Mouse (Mus musculus) A20 (cell line): ENCODE data around the gene Pkhd1.

Experiments used
- DNase-seq: peaks from one replicate; pipeline ENCODE4 v3.0.0-alpha.2; 2011; ENCODE audit warnings: low read depth, low spot score

Pkhd1 gene

DNA sequence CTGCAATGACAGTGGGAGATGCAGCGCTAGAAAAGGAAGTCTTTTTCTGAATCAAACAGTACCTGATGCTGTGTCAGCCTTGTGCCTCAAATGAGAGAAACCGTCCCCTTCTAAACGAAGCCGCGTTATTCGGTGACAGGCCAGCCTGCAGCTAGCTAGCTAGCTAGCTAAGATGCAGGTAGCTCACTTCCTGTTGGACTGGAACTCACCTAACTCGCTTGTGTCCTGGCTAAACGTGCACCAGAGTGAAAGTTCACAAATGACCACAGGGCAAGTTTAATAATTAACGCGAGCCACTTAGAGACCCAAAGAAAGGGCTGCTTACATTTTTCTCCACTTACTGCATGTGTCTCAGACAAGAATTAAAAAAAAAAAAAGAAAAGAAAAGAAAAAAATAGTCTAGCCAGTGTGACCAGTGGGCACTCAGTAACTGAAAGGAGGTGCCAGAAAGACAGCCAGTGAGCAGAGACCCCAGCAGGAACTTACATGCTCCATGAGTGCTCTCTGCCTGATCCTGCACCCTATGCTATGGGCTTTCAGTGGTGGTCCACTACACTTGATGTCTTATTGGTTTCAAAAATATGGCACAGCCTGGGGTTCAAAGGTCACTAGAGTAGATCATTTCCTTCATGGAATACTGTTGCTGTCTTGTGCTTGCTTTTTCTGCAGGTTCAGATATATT lies at the start of gene Pkhd1:
Gene Pkhd1, minus strand, starts transcription at position 216 of the 682 bp plus-strand sequence.
- no peak for DNase-seq

DNA sequence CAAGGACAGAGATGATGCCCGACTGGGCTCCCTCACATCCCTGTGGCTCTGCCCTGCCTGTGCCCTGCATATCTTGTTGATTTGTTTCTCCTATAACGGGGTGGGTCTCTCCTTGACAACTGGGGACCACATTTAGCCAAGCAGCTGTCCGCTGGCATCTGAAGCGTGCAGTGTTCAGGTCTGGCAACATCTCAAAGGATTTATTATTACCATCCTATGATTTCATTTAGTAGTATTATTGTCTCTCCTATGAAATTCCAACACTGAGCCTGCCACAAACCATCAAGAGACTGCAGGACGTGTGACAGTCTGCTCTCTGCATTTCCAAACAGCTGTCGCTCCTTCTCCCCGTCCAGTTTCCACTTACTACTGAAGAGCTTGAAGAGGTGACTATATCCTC lies 49.7 kb upstream of the Pkhd1 start:
- DNase-seq: no peak

DNA sequence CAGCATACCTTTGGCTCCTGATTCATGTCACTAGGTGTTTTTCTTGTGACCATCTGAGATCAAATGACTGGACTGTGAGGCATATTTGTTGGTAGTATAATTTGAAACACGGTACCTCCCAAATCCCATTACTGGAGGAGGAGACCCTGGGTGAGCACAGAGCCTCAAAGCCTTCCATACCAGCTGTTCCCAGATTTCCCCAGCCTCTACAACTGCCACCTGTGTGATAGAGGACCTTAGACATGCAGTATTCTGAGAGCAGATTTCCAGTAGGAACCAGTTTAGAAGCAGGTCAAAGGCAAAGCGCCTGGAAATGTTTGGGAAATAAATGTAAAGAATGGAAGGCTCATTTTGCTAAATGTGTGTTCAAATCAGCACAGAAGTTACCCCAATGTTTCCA lies 48.4 kb upstream of the Pkhd1 start:
- no peak for DNase-seq

DNA sequence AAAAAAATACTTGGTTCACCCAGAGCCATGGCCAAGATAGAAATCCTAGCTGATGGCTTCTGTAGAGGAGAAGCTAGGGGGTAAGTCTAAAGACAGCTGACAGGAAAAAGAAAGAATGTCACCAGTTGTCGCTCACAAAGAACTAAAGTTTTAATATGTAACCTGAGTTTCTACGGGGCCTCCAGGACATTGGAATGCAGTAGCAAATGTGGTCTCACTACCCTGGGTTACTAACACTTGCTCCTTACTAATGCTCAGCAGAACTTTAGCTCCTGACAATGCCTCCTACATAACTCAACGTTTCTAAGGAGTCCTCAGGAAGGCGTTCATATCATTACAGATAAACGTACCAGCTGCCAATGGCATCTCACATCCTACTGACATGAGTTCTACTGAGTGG lies 37.2 kb upstream of the Pkhd1 start:
- no peak for DNase-seq

DNA sequence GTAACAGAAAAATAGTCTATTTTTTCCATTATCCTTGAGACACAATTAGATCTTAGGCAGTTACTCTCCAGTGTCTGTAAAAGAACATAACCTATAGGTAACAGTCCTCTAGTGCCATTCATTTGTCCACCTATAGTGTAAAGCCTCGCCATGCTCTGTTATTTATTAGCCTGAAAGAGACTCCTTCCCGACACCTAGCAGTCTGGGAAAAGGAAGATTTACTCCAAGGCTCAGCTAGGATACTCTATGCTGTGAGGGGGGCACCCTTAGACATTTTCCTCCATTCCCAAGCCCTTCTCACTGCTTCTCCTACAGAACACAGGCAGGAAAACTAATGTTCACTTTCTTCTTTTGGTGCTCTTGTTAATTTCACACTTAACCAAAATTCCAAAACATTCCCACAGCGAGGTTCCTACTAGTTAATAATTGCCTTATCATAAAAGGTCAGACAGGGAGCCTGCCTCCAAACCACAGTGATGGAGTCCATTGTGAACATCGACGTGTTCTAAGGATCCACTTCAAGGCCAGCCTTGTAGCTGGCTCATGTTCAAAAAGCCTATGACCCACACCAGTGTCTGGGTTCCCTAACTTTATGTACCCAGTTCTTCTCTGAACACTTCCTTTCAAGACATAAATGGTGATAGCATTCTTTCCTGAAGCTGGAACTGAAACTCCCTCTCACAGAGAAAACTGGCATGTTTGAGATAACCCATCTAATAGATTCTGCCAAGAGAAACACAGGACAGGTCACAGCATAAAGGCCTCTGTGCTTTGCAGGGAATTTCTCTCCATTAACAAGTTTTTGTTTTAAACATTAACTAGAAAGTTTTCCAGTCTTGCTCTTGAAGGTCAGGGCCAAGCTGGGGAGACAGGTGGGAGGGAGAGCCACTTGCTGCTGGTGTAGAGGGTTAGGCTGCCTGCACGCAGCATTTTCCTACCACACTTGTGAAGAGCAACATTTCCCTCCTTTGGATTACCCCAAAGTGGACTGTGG lies 35.9 kb upstream of the Pkhd1 start:
- no peak for DNase-seq

DNA sequence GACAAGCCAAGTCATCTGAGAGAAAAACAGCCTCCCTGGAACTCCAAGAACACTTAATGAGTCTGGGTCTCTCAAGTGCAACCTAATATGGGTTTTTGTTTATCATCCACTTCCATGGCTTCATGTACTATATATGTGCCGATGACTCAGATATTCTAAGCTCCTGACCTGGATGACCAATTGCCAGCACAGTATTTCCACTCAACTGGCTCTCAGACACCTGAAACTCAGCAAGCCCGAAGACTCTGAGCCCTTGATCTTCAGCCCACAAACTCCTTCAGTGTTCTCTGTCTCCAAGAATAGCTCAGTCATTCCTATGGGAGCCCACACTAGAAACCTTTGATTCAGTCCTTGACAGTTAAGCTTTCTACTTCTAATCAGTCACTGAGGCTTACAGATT lies 17.0 kb upstream of the Pkhd1 start:
- no peak for DNase-seq

DNA sequence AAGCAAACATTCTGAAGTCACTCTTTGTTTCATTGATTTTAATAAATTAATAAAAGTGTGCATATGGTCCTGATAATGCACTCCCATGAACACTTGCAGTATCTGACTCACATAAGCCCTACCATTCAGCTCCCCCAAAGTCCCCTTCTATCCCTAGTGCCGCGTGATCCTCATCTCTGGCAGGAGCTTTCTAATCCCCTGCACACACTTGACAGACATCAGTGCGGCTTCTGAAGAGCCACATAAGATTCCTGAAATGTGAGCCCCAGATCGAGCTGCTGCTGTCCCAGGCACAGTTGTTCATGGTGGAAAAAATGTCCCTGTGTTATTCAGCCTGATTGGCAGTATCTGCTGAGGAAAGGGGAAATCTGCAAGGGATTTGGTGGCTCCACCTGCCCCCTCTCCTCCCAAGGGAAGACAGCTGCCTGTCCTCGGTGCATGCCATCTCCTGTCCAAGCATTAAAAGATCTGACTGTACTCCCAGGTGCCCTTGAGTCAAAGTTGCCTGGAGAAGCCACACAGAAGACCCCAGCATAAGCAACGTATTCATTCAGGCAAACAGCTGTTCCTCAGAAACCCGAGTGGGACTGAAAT lies 15.5 kb upstream of the Pkhd1 start:
- DNase-seq: no peak

DNA sequence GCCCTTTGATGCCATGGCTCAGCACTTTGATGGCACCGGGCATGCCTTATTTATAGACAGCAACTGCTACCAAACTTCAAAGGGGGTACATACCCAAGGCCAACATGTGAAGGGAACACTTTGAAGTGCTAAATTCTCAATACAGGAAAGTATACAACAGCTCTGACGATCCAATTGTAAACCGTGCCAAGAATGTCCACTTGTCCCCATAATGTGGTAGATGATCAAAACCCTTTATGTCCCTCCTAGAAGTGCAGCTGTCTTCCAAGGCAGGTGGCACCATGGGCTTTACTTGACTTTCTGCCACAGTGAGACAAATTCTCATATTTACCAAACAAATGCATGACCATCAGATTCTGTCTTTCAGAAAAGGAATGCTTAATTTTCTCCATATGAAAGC lies 6.7 kb upstream of the Pkhd1 start:
- no peak for DNase-seq

DNA sequence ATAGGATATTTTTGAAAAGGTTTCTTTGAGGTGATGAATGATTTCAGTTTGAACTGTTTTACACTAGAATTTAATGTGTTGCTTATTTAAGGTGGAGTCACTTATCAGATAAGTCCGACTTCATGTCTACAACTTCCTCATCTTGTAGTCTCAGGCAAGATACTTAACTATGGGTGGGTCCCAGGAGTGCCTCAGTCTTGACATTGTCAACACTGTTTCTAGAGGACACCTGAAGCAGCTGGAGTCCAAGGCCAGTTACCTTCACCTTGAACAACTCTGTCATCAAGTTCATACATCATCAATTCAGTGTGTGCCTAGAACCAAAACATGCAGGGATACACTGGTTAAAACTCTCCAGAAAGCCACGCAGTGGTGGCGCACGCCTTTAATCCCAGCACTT lies 5.5 kb upstream of the Pkhd1 start:
- no peak for DNase-seq

DNA sequence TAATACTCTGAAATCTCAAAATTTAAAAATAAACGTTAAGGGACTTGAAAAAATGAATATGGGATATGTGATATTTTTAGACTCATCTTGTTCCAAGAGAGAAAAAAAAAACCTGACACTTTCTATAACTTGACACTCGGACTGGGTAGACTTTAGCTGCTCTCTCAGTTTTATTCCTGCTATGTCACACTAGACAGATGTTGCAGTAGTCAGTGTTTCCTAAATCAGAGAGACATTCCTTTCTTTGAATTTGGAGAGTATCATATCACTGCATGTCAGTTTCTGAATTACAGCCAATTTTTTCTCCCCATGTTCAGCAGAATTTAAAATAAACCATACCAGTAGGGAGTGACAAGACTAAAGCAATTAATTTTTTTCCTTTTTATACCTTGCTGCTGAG lies 2.7 kb upstream of the Pkhd1 start:
- no peak for DNase-seq

DNA sequence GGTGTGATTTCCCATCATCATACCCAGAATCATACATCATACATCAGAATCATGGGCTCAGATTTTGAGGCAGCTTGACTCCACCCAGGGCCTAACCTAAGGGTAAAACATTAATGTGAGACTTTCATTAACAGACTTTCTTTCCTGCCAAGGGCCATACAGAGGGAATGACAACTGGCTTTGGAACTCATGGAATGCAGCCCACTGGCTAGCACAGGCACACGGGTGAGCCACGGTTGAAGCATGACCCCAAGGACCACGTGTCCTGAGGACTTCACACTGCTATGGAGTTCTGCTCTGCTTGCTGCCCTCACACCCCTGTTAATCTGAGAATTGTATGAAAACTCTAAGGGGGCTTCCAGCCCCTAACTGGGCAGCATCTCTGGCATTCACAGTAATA lies 1.5 kb upstream of the Pkhd1 start:
- DNase-seq: no peak

DNA sequence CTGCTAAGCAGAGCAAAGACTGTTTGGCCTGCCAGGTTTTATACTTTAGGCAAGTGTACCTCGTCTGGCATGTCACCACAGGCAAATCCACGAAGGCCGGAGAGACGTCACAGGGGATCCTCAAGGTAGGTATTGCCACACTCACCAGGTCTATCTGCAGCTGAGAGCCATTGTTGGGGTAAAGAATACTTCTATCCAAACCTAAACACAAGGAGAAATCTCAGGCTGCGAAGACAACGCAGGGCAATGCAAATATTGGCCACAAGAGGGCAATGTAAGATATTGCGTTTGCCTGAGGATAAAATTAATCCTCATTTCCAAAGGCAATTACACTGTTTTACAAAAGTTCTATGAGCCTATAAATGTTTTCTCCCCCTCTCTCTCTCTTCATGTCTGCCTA lies 5.2 kb downstream of the Pkhd1 start:
- DNase-seq: peak; percentile 8

DNA sequence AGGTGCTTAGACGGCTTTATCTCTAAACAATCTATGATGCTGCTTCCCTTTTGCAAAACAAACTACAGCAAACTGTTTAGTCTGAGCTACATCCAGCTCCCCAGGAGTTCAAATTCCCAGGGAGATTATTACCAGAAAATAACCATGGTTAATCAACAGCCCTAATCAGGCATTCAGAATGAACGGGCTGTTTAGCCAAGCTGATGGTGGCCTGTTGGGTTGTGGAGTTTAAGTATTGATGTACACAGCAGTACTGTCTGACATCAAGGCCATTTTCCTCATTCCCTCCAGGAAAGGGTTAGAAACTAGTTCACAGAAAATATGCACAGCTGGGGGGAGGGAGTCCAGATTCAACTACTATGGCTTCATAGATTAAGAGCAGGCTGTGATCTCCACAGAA lies 12.4 kb downstream of the Pkhd1 start:
- no peak for DNase-seq

DNA sequence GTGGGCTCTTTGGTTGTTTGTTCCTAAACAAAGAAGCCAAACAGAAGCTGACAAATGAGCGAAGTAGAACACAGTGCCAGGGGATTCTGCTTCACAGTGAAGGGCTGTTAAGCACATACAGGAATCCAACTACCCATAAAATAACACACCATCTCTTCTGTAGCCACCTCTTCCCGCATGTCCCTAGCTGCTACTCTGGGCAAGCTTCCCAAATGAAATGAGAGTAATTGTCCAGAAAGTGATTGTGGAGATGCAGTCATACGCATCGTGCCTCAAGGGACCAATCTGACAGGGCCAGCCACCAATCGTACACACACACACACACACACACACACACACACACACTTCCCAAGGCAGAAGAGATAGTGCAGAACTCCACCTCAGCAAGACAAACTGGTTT lies 27.4 kb downstream of the Pkhd1 start:
- DNase-seq: no peak

DNA sequence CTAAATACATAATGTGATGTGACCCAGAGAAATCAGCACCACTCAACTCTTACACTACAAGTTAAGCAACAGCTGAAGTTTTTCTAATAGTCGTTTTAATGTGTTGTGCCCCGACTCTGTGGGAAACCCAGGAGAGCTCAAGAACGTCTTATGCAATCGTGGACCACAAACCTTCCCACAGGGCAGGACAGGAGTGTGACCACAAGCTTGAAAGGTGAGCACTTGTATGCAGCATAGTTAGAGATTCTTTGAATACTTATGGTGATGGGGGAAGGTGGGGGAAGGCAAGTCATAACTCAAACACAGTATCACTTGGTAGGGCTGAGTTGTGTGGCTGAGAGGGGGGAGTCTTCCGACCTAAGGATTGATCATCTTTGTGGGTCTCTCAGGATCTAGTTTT lies 46.4 kb downstream of the Pkhd1 start:
- no peak for DNase-seq

DNA sequence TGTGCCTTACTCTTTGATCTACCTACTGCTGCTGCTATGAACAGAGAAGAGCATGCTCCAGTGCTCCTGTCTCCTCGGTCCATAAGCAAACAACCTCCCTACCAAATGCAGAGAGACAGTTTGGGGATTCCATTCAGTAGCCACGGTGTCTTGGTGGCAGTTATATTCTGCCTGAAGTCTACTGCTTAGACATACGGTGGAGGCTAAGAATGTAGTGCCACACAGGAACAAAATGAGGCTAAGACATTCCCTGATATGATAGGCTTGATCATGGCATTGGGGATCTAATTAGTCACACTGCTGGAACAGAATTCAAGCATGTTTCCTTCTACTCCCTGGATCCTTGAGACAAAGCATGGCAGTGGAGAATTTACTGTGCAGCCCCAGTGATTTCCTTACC lies 48.4 kb downstream of the Pkhd1 start:
- DNase-seq: no peak

DNA sequence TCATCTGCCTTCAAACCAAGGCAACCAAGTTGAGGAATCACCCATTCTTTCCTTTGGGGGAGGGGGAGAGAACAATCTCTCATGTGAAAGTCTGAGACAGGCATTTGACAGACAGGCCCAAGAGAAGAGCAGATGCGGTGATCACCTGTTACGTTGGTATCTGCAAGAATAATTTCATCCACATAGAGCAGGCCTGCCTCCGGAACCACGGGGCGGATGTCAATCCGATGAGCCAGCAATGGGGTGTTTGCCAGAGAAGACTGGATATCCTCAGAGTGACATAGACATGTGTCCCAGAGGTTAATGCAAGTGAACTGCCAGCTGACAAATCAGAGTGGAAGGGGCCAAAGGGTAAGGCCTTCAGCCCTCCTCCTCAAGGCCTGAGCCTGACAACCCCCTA lies 59.4 kb downstream of the Pkhd1 start:
- DNase-seq: no peak

DNA sequence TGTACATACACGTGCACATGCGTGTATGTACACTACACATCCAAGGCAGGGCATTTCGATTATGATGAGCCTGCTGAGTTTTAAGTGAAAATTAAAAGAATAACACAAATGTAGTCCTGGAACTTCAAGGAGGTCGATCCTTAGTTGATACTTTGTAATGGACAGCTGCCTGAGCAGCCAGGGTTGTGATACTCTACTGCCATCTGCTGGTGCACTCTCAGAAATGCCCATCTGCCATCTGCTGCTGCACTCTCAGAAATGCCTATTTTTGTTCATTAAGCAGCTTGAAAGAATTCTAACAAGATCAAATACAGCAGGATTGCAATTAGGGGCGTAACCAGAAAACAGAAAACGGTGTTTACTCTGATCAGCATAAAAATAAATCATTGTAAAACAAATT lies 63.5 kb downstream of the Pkhd1 start:
- peak; percentile 12 for DNase-seq

DNA sequence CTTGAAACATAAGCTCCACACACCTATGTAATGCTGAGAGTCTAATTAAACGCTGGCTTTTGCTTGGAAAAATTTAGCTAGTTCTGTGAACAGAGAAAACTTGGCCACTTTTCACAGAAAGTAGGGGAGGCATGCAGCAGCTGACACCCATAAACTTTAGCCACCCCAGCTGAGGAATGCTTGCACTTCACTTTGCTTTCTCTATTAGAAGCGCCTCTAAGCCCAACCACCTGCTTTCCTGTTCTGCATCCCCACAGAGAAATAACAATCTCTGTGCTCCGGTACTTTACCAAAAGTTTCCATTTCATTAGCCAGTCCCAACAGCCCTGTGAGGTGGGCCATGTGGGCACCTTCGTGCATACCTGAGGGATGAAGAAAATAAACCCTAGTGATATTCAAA lies 66.5 kb downstream of the Pkhd1 start:
- no peak for DNase-seq

DNA sequence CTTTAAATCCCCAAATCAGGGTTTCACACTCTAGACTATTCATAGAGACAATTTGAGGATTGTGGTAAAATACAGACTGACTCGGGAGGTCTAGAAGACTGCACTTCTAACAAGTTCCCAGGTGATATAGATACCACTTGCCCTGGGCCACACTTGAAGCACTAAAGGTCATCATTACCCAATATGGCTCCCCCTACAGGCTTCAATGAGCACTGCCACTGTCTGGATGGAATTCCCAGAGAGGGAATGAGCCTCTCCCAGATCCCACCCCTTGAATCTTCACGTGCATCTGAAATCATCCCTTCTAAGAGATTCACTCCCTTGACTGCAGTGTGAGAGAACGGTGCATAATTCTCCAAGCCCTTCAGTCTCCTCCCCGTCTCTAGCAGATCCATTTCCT lies 73.3 kb downstream of the Pkhd1 start:
- DNase-seq: no peak

DNA sequence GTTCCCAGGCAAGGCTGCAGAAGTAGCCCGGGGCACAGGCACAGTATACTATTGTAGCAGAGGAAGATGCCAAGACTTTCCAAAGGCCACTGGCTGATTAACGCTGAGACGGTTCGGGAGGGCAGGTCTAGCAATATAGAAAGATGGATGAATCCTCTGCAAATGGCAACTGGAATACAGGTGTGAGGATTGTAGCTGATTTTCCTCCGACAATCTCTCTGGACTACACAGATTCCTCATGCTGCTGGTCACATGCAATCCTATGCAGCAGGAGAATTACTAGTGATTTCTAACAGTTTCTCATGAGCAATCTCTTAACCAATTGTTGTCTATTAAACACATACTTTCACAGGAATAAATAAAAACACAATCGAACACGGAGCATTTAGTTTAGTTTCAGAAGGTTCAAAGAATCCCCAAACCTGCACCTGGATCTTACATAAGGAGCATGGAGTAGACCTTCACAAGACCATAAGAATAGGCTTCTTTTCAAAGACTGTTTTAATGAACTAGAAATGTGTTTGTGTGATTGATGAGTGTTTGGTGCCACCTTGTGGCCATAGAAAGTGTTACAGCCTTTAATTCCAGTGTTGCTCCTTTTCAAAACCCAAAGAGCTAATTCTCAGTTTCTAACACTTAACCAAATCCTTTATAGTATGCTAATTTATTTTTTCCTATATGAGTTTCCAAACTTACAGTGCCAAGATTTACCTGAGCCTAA lies 104.3 kb downstream of the Pkhd1 start:
- peak; percentile 32 for DNase-seq

DNA sequence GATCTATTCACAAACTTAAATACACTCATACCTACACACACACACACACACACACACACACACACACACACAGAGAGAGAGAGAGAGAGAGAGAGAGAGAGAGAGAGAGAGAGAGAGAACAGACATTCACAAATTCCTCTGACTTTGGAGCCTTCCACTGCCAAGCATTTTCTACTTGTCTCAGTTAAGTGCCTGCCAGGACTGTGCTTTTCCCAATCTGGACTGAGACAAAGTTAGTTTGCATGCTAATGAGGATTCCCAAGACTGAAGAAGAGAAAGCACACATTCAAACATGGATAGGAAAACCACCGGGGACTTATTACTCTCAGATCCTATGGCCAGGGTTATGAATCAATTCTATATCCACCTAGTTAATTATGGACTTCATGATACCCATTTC lies 118.9 kb downstream of the Pkhd1 start:
- no peak for DNase-seq
